Mouse (Mus musculus) heart, postnatal 4 days (tissue): ENCODE measurements around the gene Mllt11. TPM values are rescaled to one million over a fixed set of nuclear protein-coding genes. Genes with fewer than 3 reads are reported as not detected.

ENCODE experiments used
- DNase-seq: peaks from one replicate; pipeline ENCODE4 v3.0.0; 2021
- total RNA-seq, 2 experiments: library from RNA; stranded (reverse); gene quantifications; 2 replicates each; pipeline ENCODE4 v1.2.3; 2021

The Mllt11 gene
- total RNA-seq, 2 experiments from 2014 or later = 7.4 to 8.1 TPM

DNA sequence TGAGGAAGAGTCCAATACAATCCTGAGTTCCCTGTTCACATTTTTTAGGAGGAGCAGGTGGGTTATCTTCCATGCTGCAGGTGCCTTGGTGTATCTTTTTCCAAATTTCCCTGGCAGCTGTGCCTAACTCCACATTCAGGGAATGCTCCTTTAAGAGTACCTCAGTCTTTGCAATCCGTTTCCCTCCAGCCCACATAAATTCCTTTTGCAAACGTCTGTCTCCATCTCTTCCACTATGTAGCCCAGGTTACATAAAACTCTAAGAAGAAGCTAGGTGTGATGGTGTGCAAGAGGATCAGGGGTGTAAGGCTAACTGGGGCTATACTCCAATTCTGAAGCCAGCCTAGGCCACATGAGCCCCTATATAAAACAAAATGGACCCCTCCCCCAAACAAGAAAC, 11.1 kb upstream of the Mllt11 start:
- no peak for DNase-seq

- DNase-seq = no peak
These were observed 9.5 kb upstream of the Mllt11 start, which contains the start of gene Gm128 for GRCm38 (mm10) chr3:95241498-95241897. Gm128 (minus strand) TSS chr3:95241598.

- no peak for DNase-seq
These were observed 8.9 kb upstream of the Mllt11 start for GRCm38 (mm10) chr3:95240900-95241299.

DNA sequence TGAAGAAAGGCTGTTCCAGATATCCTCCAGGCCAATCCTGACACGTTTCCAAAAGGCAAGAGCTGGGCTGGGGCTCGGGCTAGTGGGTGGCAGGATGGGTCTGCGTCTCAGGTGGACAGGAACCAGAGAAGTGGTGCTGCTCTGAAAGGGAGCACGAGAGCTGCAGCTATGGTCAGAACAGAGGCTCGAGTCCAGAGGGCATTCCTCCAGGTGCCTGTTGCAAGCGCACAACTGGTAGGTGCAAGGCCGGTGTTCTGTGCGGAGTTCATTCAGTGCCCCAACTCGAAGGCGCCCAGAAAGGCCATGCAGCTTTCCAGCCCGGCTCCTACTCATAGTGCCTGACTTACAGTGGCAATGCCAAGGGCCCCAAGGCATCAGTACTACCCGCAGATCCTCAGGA, 8.0 kb upstream of the Mllt11 start:
- no peak for DNase-seq

DNA sequence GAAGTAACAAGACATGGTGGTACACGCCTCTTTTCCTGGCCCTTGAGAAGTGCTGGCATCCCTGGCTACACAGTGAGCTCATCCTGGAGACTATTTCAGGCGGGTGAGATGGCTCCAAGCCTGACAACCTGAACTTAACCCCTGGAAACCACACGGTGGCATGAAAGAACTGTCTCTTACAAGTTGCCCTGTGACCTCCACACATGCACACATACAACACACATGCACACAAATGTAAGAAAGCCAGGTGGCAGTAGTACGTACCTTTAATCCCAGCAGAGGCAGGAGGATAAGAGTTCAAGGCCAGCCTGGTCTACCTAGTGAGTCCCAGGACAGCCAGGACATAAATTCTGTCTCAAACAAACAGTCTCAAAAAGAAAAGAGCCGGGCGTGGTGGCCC, 7.1 kb upstream of the Mllt11 start:
- no peak for DNase-seq

DNA sequence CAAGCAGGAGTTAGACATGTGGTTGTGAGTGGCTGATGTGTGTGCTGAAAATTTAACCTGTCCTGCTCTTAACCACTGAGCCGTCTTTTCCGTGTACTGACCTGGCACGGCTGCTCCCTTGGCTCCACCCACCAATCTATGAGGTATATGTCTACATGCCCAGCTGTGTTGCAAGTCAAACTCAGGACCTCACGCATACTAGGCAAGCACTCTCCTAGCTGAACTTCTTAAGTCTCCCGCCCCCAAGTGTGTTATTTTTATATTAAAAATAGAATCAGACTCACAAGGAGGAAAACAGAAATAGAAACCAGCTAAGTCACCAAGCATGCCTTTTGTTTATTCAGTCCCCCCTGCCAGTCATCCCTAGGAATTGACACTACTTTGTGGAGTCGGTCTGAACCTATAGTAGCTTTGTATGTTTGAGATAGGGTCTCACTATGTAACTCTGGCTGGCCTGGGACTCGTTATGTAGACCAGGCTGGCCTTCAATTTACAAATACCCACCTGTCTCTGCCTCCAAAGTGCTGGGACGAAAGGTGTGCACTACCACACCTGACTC, 5.6 kb upstream of the Mllt11 start:
- no peak for DNase-seq

DNA sequence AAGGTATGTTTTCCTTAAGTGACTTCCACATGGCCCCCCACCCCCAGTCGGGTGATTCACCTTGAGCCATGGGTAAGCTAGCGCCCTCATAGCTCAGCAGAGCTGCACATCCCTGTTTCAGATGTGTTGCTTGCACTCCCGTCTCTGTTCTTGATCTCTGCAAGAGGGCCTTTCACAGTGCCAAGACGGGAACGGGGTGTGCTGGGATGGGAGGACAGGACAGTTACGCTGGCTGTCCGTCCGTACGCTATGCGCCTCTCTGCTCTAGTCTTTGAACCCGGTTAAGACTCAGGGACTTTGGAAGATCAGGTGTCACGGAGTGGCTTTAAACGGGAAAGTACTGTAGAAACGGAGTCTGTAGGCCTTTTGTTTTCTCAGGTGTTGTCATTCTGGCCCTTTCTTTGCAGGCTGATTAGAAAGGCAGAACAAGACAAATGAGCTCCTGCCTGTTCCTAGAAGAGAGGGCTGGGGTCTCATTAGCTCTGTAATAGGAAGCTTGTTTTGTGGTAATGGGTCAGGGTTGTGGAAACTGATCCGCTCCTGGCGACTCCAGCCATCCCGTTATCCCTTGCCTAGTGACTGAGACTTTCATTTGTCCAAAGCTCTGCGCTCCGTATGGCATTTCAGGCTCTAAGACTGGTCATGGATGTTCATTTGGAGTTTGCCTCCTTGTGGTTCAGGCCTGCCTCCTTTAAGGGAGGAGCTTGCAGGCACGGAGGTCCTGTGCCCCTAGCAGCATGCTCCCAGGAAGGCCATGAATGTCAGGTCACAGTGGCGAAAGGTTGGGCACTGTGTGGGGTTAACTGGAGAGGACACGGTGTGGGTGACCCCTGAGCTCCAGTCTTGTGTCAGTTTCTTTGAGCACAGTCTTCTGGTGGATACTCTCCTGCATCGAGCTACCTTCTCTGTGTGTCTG, 3.7 kb upstream of the Mllt11 start:
- DNase-seq = no peak

GRCm38 (mm10) chr3:95233303-95233980, 1.5 kb upstream of the Mllt11 start:
- no peak for DNase-seq

DNA sequence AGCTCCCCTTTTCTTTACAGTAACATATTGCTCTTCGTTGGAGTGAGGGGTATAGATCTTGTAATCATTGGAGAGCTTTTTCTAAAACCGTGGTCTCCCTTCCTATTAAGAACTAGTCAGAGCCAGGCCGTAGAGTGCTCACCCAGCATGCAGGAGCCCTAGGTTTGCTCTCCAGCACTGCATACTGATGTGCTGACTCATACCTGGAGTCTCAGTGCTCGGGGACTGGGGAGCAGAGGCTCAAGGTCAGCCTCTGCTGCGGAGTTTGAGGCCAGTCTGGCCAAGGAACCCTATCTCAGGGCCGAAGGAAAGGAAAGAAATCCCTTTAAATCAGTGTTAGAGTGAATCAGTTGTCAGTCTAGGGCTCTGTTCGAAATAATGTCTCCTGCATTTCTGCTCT, 800 bp upstream of the Mllt11 start:
- no peak for DNase-seq

GRCm38 (mm10) chr3:95230495-95231297, 1.3 kb downstream of the Mllt11 start:
- DNase-seq = no peak

GRCm38 (mm10) chr3:95229781-95230494, 2.0 kb downstream of the Mllt11 start:
- peak; percentile 67 for DNase-seq

- peak; percentile 42 for DNase-seq
These were observed 2.8 kb downstream of the Mllt11 start for GRCm38 (mm10) chr3:95228894-95229780.

GRCm38 (mm10) chr3:95228148-95228893, 3.6 kb downstream of the Mllt11 start, which contains the start of gene Cdc42se1:
Cdc42se1 (plus strand) TSS chr3:95228732.
- peak; percentile 88 for DNase-seq

DNA sequence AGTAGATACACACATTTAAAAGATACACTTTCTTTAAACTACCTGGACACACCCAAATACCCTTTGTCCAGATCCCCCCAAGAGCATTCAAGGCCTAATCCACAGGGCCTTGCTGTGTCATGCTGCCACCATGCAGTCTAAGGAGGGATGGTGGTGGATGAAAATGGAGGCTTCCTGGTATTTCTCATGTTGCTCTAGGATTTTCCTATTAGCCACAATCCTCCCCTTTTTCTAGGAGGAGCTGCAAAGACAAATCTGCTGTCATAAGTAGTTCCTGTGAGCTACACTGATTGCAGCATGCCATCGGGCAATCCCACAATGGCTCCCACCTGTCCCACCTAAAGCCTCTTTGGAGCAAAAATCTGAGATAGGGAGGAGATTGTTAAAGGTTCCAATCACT, 4.8 kb downstream of the Mllt11 start:
- DNase-seq = no peak

DNA sequence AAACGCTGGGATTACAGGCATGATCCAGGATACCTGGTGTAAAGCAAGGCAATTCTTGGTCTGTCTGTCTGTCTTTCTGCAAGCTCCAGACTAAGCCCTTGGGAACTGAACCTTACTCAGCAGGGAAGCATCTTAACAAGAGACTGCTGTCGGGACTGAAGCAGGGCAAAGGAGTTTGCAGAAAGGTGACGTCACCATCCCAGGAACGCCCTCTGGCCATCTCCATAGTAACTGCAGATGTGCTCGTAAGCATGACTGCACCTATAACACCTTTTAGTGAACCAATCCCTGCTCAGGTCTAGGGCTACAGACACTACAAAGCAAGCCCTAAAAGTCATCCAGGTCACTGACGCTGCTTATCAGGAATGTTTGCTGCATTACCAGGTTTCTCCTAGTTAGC, 7.7 kb downstream of the Mllt11 start:
- DNase-seq = no peak

- no peak for DNase-seq
These were observed 8.9 kb downstream of the Mllt11 start for GRCm38 (mm10) chr3:95223041-95223440.

DNA sequence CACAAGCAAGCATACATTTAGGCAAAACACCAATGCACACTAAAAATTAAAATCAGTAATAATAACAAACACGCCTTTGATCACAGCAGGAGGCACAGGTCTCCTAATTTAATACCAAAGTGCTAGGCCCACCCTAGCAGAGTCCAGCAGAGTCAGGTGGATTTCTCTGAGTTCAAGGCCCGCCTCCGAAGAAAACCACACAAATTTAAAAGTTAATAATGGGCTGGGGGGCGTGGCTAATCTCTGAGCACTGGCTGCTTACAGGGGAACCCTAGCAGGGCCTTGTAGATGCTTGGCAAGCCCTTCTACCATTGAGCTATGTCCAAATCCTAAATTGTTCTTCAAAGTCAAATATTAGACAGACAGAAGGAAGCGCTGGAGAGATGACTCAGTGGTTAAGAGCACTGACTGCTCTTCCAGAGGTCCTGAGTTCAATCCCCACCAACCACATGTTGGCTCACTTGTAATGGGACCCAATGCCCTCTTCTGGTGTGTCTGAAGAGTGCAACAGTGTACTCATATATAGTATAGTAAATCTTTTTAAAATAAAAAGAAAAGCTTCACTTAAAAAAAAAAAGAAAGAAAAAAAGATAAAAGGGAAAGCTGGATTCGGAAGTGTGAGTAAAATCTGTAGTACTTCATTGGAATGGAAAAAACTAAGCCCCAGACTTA, 13.4 kb downstream of the Mllt11 start:
- DNase-seq = no peak

GRCm38 (mm10) chr3:95217255-95218134, 14.5 kb downstream of the Mllt11 start, which contains the start of gene Gabpb2:
Gabpb2 (minus strand) TSS chr3:95217916.
- DNase-seq = peak; percentile 99
